Mouse (Mus musculus) kidney, embryonic 15.5 days (tissue): ENCODE measurements at regions not wholly inside any gene's neighbourhood (a gene's known extent, or its start where the extent isn't known, plus 50 kb on each side); places are given as distances from the start of the nearest gene placed in this dataset.
"Not testable (repeated sequence)": the region's sequence is repeated elsewhere in the genome, so short reads cannot be mapped to it uniquely, and the experiment has no call there.

Source experiments
- ATAC-seq: fragments of 200-750 bp; cut with Nextera tagmentation; replicated peaks from 2 replicates; pipeline ENCODE4 v1.8.0; 2017; ENCODE audit warnings: moderate TSS enrichment; ENCODE audit not compliant: low FRiP score
- H3K27ac ChIP-seq: fragments of 300-500 bp; sonication (generic); 2 replicates; pipeline ENCODE4 v1.5.1; 2015; ENCODE audit warnings: mild to moderate bottlenecking, inconsistent platforms
- H3K27me3 ChIP-seq: fragments of 300-500 bp; sonication (generic); 2 replicates; pipeline ENCODE4 v1.6.1; 2015; ENCODE audit warnings: inconsistent platforms
- H3K36me3 ChIP-seq: fragments of 300-500 bp; sonication (generic); 2 replicates; pipeline ENCODE4 v1.6.1; 2015; ENCODE audit warnings: inconsistent platforms
- H3K4me1 ChIP-seq: fragments of 300-500 bp; sonication (generic); 2 replicates; pipeline ENCODE4 v1.6.1; 2015; ENCODE audit warnings: inconsistent platforms
- H3K4me2 ChIP-seq: fragments of 300-500 bp; sonication (generic); 2 replicates; pipeline ENCODE4 v1.6.1; 2015; ENCODE audit warnings: moderate library complexity, mild to moderate bottlenecking, inconsistent platforms
- H3K4me3 ChIP-seq: fragments of 300-500 bp; sonication (generic); replicated peaks from 2 replicates; pipeline ENCODE4 v1.5.1; 2015; ENCODE audit warnings: mild to moderate bottlenecking, inconsistent platforms
- H3K9ac ChIP-seq: fragments of 300-500 bp; sonication (generic); 2 replicates; pipeline ENCODE4 v1.6.1; 2015; ENCODE audit warnings: mild to moderate bottlenecking, inconsistent platforms
- H3K9me3 ChIP-seq: fragments of 300-500 bp; sonication (generic); replicated peaks from 2 replicates; pipeline ENCODE4 v1.6.1; 2016; ENCODE audit warnings: inconsistent platforms
- WGBS: fragments of 180-500 bp; shearing (Covaris S2); methylation state at CpG from one replicate; pipeline ENCODE4 v1.1.7; 2015; ENCODE audit warnings: mixed read lengths; 5-methylcytosine and 5-hydroxymethylcytosine counted together

DNA sequence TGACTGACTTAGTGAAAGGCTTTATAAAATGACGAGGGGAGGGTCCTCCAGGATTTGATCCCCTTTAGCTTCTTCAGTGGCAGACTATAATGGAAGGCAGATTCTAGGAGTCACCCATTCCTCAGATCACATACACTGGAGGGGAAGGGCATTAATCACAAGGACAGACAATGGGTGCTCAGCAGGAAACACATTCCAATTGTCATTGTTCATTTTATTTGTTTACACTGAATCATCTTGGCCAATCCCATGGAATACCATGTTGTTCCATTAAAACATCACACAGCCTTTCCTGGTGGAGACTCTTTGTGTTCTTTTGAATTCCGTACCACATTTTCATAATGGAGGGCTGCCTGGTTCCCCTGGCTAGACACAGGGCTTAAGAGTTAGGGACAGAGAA is 368.5 kb downstream of the Sec16b start:
- WGBS = 81% methylated on average over 2 of the region's 2 CpGs
- no peaks in the 10 kb centered on the region for H3K9me3 ChIP-seq
- no peak overlapping the region for H3K27ac ChIP-seq
- H3K36me3 ChIP-seq = no peaks in the 10 kb centered on the region
- H3K27me3 ChIP-seq = no peaks in the 10 kb centered on the region
- H3K4me3 ChIP-seq = no peak overlapping the region
- H3K9ac ChIP-seq = no peak overlapping the region
- H3K4me1 ChIP-seq = no peaks in the 10 kb centered on the region
- no peak for ATAC-seq
- H3K4me2 ChIP-seq = no peak overlapping the region

DNA sequence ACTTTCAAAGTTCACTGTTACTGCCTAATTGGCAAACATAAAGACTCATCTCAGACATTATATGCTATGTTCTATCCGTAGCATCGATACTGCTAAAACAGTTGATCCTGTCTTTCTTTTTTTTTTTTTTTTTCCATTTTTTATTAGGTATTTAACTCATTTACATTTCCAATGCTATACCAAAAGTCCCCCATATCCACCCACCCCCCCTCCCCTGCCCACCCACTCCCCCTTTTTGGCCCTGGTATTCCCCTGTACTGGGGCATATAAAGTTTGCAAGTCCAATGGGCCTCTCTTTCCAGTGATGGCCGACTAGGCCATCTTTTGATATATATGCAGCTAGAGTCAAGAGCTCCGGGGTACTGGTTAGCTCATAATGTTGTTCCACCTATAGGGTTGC is 370.6 kb downstream of the Sec16b start:
- H3K36me3 ChIP-seq, H3K4me2 ChIP-seq, H3K9ac ChIP-seq, ATAC-seq, H3K4me3 ChIP-seq, H3K27ac ChIP-seq, H3K27me3 ChIP-seq, H3K9me3 ChIP-seq, H3K4me1 ChIP-seq: not testable (repeated sequence)
- WGBS = 97% methylated on average over 2 of the region's 4 CpGs

DNA sequence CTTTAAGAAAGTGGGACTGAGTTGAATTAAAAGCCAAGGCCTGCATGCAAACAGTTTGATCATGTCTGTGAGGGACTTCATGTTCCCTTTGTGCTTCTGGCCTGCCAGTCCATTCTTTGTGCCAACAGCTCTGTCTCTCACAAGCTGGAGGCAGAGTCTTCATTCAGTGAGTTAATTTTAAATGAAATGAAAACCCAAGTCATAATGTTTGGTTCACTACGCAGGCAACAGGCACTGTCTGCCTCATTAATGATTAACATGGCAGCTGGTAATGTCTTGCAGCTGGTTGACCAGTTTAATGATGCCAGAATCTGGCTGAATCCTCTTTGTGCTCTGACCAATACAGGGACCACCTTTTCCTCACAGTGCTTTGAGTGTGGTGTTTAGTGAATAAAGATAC is 380.6 kb downstream of the Sec16b start:
- ATAC-seq = peak; percentile 96
- Histone ChIP-seq H3K27ac (peak overlapping the region; percentile 41), H3K4me2 (no peak overlapping the region), H3K9ac (no peak overlapping the region), H3K36me3 (no peaks in the 10 kb centered on the region), H3K4me1 (peaks cover 8% of the 10 kb centered on the region), H3K9me3 (no peaks in the 10 kb centered on the region), H3K4me3 (no peak overlapping the region), H3K27me3 (no peaks in the 10 kb centered on the region)
- WGBS = 33% methylated on average over 1 of the region's 1 CpGs

DNA sequence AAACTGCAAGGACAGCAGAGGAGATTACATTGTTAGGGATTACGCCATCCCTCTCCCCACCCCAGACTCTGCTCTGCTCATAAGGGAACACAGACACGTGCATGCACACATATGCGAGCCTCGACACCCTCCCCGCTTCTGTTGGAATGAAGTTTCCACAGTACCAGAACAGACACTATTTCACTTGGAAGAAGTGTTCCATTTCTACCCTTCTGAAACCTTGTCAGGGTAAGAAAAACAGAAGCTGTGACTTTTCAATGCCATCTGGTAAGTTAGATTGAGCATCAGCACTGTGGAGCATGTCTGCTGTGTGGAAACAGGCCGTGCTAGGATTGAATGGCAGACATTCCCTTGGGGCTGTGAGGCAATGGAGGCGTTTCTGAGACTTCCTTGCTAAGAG is 382.0 kb downstream of the Sec16b start:
- H3K4me2 ChIP-seq = no peak overlapping the region
- H3K9ac ChIP-seq = no peak overlapping the region
- no peak overlapping the region for H3K27ac ChIP-seq
- H3K36me3 ChIP-seq = no peaks in the 10 kb centered on the region
- WGBS = 74% methylated on average over 7 of the region's 7 CpGs
- H3K4me1 ChIP-seq = peaks cover 8% of the 10 kb centered on the region
- no peaks in the 10 kb centered on the region for H3K9me3 ChIP-seq
- no peak overlapping the region for H3K4me3 ChIP-seq
- H3K27me3 ChIP-seq = no peaks in the 10 kb centered on the region
- ATAC-seq = no peak

DNA sequence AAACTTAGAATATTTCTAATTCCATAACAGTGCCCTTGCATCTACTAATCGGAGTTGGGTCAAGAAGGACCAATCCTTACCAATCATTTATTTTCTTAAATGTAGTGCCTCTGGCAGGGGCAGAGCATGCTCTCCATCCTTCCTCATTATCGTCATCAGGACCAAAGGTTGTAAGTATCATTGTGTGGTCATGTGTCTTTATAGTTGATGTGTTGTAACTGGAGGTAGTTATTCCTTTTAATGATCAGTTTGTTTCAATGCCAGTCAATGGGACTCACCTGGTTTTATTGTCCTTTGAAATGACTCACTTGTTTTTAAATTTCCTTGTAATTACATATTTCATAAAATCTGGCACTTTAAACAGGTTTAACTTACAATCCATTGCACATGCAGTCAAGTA is 399.6 kb downstream of the Sec16b start:
- 85% methylated on average over 2 of the region's 2 CpGs for WGBS
- no peak for ATAC-seq

DNA sequence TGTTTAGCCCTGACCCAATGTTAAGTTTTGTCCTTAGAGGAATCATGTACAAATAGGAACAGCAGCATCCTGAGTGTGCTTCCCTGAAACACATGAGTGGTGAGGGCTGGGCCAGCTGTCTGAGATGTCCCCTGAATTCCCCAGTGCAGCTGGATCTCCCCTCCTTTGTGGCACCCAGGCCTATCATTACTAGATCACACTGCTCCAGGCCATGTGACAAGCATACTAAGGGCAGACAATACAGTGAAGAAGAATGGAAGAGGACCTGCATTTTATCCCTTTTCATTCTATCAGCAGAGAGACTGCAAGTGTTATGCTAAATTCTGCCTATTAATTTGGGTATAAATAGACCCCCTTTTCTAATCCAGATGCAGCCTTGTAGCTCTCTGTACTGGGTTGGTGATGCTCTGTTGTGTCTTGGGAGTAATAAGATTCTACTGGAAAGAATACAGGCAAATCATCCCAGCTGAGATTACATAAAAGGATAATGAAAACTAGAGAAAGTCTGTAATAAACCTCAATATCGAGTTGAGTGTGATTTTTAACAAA is 418.3 kb downstream of the Brinp2 start:
- WGBS = 72% methylated on average over 1 of the region's 1 CpGs

More for the DNA sequence above, 399.6 kb downstream of the Sec16b start:
- Histone ChIP-seq H3K4me1 (no peaks in the 10 kb centered on the region), H3K27ac (no peak overlapping the region), H3K4me3 (no peak overlapping the region), H3K9me3 (no peaks in the 10 kb centered on the region), H3K27me3 (no peaks in the 10 kb centered on the region), H3K36me3 (no peaks in the 10 kb centered on the region), H3K9ac (no peak overlapping the region), H3K4me2 (no peak overlapping the region)

DNA sequence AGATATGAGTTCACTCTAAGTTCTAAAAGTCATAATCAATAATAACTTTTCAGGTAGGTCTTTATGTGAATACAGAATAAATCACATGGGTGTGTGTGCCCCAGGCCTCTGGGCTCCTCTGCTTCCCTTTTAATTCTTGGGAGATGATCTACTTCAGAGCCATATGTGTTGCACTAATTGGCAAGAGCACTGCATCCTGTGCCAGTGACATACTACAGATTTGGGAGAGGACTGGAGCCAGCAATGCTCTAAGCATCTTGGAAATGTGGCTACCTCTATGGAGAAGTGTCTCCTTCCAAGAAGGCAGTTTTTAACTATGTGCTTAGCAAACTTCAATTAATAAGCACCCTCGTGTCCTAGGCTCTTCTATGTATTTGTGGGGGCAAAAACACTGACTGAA is 416.6 kb downstream of the Brinp2 start:
- Histone ChIP-seq H3K9ac (no peak overlapping the region), H3K27ac (no peak overlapping the region), H3K27me3 (no peaks in the 10 kb centered on the region), H3K9me3 (no peaks in the 10 kb centered on the region), H3K36me3 (no peaks in the 10 kb centered on the region), H3K4me2 (no peak overlapping the region), H3K4me3 (no peak overlapping the region), H3K4me1 (no peaks in the 10 kb centered on the region)
- no peak for ATAC-seq
- WGBS = 80% methylated on average over 1 of the region's 1 CpGs

More for the DNA sequence above, 418.3 kb downstream of the Brinp2 start:
- H3K36me3 ChIP-seq = no peaks in the 10 kb centered on the region
- H3K9me3 ChIP-seq = no peaks in the 10 kb centered on the region
- no peak overlapping the region for H3K27ac ChIP-seq
- H3K9ac ChIP-seq = no peak overlapping the region
- no peaks in the 10 kb centered on the region for H3K4me1 ChIP-seq
- H3K4me3 ChIP-seq = no peak overlapping the region
- ATAC-seq = no peak
- no peaks in the 10 kb centered on the region for H3K27me3 ChIP-seq
- H3K4me2 ChIP-seq = no peak overlapping the region

DNA sequence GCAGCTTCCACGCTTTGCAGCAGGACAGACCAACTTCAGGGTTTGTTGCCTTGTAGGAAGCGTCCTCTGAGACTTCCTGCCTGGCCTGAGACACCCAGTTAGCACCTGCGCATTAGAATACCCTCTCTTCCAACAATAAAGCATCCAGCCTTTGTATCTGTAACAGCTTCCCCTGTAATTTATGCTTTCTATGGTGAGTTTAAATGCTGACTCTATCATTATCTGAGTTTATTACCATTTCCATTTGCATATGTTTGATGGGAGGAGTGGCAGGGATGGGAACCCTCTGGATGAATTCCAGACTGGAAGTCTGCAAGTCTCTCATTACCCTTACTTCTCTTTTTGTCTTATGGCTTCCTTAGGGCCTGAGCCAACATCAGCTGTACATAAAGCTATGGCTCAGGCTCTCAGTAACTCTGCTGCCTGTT is 415.8 kb downstream of the Brinp2 start:
- H3K4me1 ChIP-seq = no peaks in the 10 kb centered on the region
- no peak for ATAC-seq
- H3K27ac ChIP-seq = no peak overlapping the region
- WGBS = 28% methylated on average over 3 of the region's 3 CpGs
- no peaks in the 10 kb centered on the region for H3K27me3 ChIP-seq
- no peak overlapping the region for H3K4me2 ChIP-seq
- H3K9ac ChIP-seq = no peak overlapping the region
- no peak overlapping the region for H3K4me3 ChIP-seq
- H3K9me3 ChIP-seq = no peaks in the 10 kb centered on the region
- H3K36me3 ChIP-seq = no peaks in the 10 kb centered on the region

DNA sequence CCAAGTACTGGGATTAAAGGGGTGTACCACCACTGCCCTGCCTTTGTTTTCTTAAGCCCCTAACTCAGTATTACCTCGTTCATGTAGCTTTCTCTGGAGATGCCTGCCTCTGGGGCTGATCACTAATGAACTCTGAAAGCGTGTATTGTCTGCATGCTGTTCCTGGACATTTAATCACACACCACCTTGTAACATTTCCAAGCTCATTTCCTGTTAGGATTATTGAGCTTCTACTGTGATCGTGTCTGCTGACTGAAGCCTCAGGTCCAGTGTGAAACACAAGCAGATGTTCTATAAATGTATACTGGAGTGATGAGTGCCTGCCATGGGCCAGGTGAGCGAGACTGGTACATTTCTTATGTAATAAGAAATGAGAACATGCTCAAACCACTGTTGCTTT is 398.6 kb downstream of the Brinp2 start:
- Histone ChIP-seq H3K4me3 (no peak overlapping the region), H3K9me3 (no peaks in the 10 kb centered on the region), H3K4me1 (no peaks in the 10 kb centered on the region), H3K27ac (no peak overlapping the region), H3K36me3 (no peaks in the 10 kb centered on the region), H3K27me3 (no peaks in the 10 kb centered on the region), H3K9ac (no peak overlapping the region), H3K4me2 (no peak overlapping the region)
- ATAC-seq = no peak
- 63% methylated on average over 4 of the region's 4 CpGs for WGBS

DNA sequence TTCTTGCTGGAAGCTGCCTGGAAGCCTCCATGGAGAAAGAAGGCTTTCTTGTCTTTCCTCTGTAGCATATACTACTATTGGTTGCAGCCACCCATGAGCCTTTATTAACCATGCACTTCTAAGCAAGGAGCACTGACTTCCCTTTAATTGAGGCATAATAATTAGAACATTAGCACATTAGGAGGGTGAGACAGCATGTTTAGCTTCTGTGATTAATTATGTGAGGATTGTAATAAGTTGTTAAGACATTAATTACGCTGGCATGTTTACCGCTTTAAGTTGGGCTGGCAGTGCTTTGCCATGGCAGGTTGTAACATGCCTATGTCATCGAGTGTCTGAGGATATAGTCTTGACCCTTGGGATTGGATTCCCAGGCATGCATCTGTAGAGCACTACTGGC is 391.7 kb downstream of the Brinp2 start:
- no peak overlapping the region for H3K27ac ChIP-seq
- no peak for ATAC-seq
- H3K9me3 ChIP-seq = no peaks in the 10 kb centered on the region
- no peak overlapping the region for H3K9ac ChIP-seq
- no peak overlapping the region for H3K4me3 ChIP-seq
- 91% methylated on average over 3 of the region's 3 CpGs for WGBS
- no peaks in the 10 kb centered on the region for H3K27me3 ChIP-seq
- H3K36me3 ChIP-seq = no peaks in the 10 kb centered on the region
- no peaks in the 10 kb centered on the region for H3K4me1 ChIP-seq
- no peak overlapping the region for H3K4me2 ChIP-seq

DNA sequence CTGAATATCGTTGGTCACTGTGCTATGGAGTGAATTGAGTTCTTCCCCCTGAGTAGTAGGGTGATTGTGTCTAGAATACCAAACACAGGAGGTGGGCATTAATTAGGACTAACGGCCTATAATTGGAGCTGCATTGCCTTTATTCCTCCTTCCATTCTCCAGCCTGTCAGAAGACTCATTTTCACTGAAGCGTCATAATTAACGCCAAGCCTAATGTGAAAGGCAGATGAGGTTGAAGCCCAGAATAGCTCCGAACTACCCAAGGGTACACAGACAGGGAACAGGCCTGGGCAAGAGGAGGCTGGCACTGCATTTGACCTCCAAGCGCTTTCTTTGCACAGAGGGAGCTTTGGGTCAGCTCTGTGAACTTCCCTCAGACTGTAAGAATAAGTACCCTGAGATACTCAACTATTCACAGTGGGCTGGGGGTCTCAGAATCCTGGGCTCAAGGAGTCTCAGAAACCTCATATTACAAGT is 386.5 kb downstream of the Brinp2 start:
- Histone ChIP-seq H3K4me2 (no peak overlapping the region), H3K9me3 (no peaks in the 10 kb centered on the region), H3K9ac (no peak overlapping the region), H3K27ac (no peak overlapping the region), H3K36me3 (no peaks in the 10 kb centered on the region), H3K27me3 (no peaks in the 10 kb centered on the region), H3K4me3 (no peak overlapping the region), H3K4me1 (no peaks in the 10 kb centered on the region)
- 49% methylated on average over 6 of the region's 6 CpGs for WGBS
- no peak for ATAC-seq

DNA sequence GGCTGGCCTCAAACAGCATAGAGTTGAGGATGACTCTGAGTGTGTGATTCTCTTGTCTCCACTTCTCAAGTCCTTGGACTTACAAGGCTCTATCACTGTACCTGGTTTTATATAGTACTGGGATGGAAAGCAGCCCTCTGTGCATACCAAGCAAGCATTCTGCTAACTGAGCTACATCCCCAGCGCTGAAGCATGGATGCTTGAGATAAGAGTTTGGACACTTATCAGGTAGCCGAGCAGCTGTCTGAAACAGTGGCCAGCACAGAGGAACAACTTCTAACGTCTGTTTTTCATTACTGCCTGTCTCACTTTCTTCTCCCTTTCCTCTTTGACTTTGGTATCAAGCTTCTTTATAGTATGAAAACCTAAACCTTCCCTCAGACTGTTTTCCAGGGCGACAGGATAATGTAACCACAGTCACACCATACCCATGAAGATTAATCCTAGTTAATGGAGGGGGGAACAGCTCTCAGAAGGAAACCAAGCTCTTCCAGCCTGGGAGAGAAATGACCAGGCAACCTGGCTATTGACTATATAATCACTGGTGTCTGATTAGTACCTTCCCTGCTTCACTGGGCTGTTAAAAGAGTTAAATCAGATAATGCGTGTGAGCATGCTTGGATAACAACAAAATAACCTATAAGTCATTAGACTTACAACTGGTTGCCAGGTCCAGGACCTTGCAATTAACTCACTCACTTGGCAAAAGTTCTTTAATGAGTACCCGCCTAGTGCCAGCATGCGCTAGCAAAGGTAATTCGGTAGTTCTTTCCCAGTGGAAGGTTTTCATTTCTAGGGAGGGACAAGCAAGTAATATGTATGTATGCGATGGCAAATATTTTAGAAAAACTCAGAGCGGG is 382.5 kb downstream of the Brinp2 start:
- 56% methylated on average over 10 of the region's 10 CpGs for WGBS
- peak; percentile 72 for ATAC-seq
- Histone ChIP-seq H3K36me3 (no peaks in the 10 kb centered on the region), H3K4me3 (no peak overlapping the region), H3K27ac (no peak overlapping the region), H3K9ac (no peak overlapping the region), H3K9me3 (no peaks in the 10 kb centered on the region), H3K4me1 (no peaks in the 10 kb centered on the region), H3K27me3 (no peaks in the 10 kb centered on the region), H3K4me2 (no peak overlapping the region)
